Mouse (Mus musculus): ENCODE measurements around the gene Cyp2f2. TPM values are rescaled to one million over a fixed set of nuclear protein-coding genes. Genes with fewer than 3 reads are reported as not detected.

Cyp2f2 gene
- polyA plus RNA-seq, 1 experiment: not detected

- no peak for DNase-seq (ENCODE audit: low read depth)
- TF ChIP-seq CTCF (IDR thresholded peaks at IDR 0.05; ENCODE audit: borderline replicate concordance, extremely low read depth, insufficient read depth, insufficient read length): no peak
- no peak for TF ChIP-seq POLR2A (IDR thresholded peaks at IDR 0.05; ENCODE audit: borderline replicate concordance, extremely low read depth, insufficient read depth, insufficient read length, poor library complexity, severe bottlenecking)
Observed at GRCm38 (mm10) chr7:27124969-27125368, 5.3 kb downstream of the Cyp2f2 start.

- peak; percentile 33 for DNase-seq (ENCODE audit: low read depth)
- no peak for TF ChIP-seq POLR2A (IDR thresholded peaks at IDR 0.05; ENCODE audit: borderline replicate concordance, extremely low read depth, insufficient read depth, insufficient read length, poor library complexity, severe bottlenecking)
- peak; percentile 62; the same call in 1 of the 2 replicates for TF ChIP-seq CTCF (IDR thresholded peaks at IDR 0.05; ENCODE audit: borderline replicate concordance, extremely low read depth, insufficient read depth, insufficient read length)
Observed at GRCm38 (mm10) chr7:27128162-27128561, 8.5 kb downstream of the Cyp2f2 start.

GRCm38 (mm10) chr7:27128946-27129345 is 9.2 kb downstream of the Cyp2f2 start:
- TF ChIP-seq CTCF (IDR thresholded peaks at IDR 0.05; ENCODE audit: borderline replicate concordance, extremely low read depth, insufficient read depth, insufficient read length): no peak
- no peak for TF ChIP-seq POLR2A (IDR thresholded peaks at IDR 0.05; ENCODE audit: borderline replicate concordance, extremely low read depth, insufficient read depth, insufficient read length, poor library complexity, severe bottlenecking)
- no peak for DNase-seq (ENCODE audit: low read depth)

- DNase-seq (ENCODE audit: low read depth): no peak
- TF ChIP-seq POLR2A (IDR thresholded peaks at IDR 0.05; ENCODE audit: borderline replicate concordance, extremely low read depth, insufficient read depth, insufficient read length, poor library complexity, severe bottlenecking) (no peak), CTCF (IDR thresholded peaks at IDR 0.05; ENCODE audit: borderline replicate concordance, extremely low read depth, insufficient read depth, insufficient read length) (no peak)
Observed at GRCm38 (mm10) chr7:27129811-27130210, 10.1 kb downstream of the Cyp2f2 start.

- no peak for DNase-seq (ENCODE audit: low read depth)
- no peak for TF ChIP-seq CTCF (IDR thresholded peaks at IDR 0.05; ENCODE audit: borderline replicate concordance, extremely low read depth, insufficient read depth, insufficient read length)
- no peak for TF ChIP-seq POLR2A (IDR thresholded peaks at IDR 0.05; ENCODE audit: borderline replicate concordance, extremely low read depth, insufficient read depth, insufficient read length, poor library complexity, severe bottlenecking)
Observed at GRCm38 (mm10) chr7:27130521-27131370, 11.0 kb downstream of the Cyp2f2 start.

- TF ChIP-seq CTCF (IDR thresholded peaks at IDR 0.05; ENCODE audit: borderline replicate concordance, extremely low read depth, insufficient read depth, insufficient read length) (peak; percentile 27; the same call in 1 of the 2 replicates), POLR2A (IDR thresholded peaks at IDR 0.05; ENCODE audit: borderline replicate concordance, extremely low read depth, insufficient read depth, insufficient read length, poor library complexity, severe bottlenecking) (no peak)
- DNase-seq (ENCODE audit: low read depth): no peak
Observed at GRCm38 (mm10) chr7:27131387-27131786, 11.7 kb downstream of the Cyp2f2 start.

GRCm38 (mm10) chr7:27132588-27132987 is 12.9 kb downstream of the Cyp2f2 start:
- peak; percentile 74 for DNase-seq (ENCODE audit: low read depth)
- TF ChIP-seq POLR2A (IDR thresholded peaks at IDR 0.05; ENCODE audit: borderline replicate concordance, extremely low read depth, insufficient read depth, insufficient read length, poor library complexity, severe bottlenecking) (no peak), CTCF (IDR thresholded peaks at IDR 0.05; ENCODE audit: borderline replicate concordance, extremely low read depth, insufficient read depth, insufficient read length) (peak; percentile 53; the same call in 1 of the 2 replicates)

- TF ChIP-seq CTCF (IDR thresholded peaks at IDR 0.05; ENCODE audit: borderline replicate concordance, extremely low read depth, insufficient read depth, insufficient read length) (no peak), POLR2A (IDR thresholded peaks at IDR 0.05; ENCODE audit: borderline replicate concordance, extremely low read depth, insufficient read depth, insufficient read length, poor library complexity, severe bottlenecking) (no peak)
- DNase-seq (ENCODE audit: low read depth): no peak
Observed at GRCm38 (mm10) chr7:27133156-27133555, 13.4 kb downstream of the Cyp2f2 start.

- TF ChIP-seq CTCF (IDR thresholded peaks at IDR 0.05; ENCODE audit: borderline replicate concordance, extremely low read depth, insufficient read depth, insufficient read length): no peak
- no peak for TF ChIP-seq POLR2A (IDR thresholded peaks at IDR 0.05; ENCODE audit: borderline replicate concordance, extremely low read depth, insufficient read depth, insufficient read length, poor library complexity, severe bottlenecking)
- no peak for DNase-seq (ENCODE audit: low read depth)
Observed at GRCm38 (mm10) chr7:27133757-27134156, 14.0 kb downstream of the Cyp2f2 start.

- no peak for DNase-seq (ENCODE audit: low read depth)
- TF ChIP-seq POLR2A (IDR thresholded peaks at IDR 0.05; ENCODE audit: borderline replicate concordance, extremely low read depth, insufficient read depth, insufficient read length, poor library complexity, severe bottlenecking) (no peak), CTCF (IDR thresholded peaks at IDR 0.05; ENCODE audit: borderline replicate concordance, extremely low read depth, insufficient read depth, insufficient read length) (no peak)
Observed at GRCm38 (mm10) chr7:27136410-27136996, 16.8 kb downstream of the Cyp2f2 start.

- no peak for TF ChIP-seq CTCF (IDR thresholded peaks at IDR 0.05; ENCODE audit: borderline replicate concordance, extremely low read depth, insufficient read depth, insufficient read length)
- TF ChIP-seq POLR2A (IDR thresholded peaks at IDR 0.05; ENCODE audit: borderline replicate concordance, extremely low read depth, insufficient read depth, insufficient read length, poor library complexity, severe bottlenecking): no peak
- no peak for DNase-seq (ENCODE audit: low read depth)
Observed at GRCm38 (mm10) chr7:27153205-27153764, 33.6 kb downstream of the Cyp2f2 start, which contains the start of gene Cyp2t4. Gene Cyp2t4, plus strand, starts transcription at chr7:27153714.
